Mouse (Mus musculus) CD8-positive naive resting alpha-beta T cell, adult 2 months (primary cell): ENCODE results near the gene Onecut3.
A peak's percentile ranks its signal among the peaks of the same experiment; 100 is the strongest.

Experiments
- DNase-seq, 2 experiments: peaks; one replicate each; pipeline ENCODE4 v3.0.0; 2022; ENCODE audit warnings: low read depth in 2 of 2, low spot score in 2 of 2

Onecut3 gene

DNA sequence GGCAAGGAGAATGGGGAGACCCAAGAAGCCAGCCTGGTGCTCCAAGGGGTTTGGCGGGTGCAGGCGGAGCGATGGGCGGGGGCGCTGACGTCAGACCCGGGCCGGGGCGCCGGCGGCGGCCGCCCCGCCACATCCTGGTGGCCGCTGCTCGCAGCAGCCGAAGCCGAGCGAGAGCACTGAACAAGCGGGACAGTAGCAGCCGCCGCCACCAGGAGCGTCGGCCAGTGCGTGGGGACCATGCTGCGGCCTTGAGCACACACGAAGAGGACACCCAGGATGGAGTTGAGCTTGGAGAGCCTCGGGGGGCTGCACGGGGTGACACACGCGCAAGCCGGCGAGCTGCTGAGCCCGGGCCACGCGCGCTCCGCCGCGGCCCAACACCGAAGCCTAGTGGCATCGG is at the start of gene Onecut3:
Gene Onecut3 (plus strand): TSS at position 104 of the 400 bp plus-strand sequence.
- peak; percentile 21 to 43 for DNase-seq

DNA sequence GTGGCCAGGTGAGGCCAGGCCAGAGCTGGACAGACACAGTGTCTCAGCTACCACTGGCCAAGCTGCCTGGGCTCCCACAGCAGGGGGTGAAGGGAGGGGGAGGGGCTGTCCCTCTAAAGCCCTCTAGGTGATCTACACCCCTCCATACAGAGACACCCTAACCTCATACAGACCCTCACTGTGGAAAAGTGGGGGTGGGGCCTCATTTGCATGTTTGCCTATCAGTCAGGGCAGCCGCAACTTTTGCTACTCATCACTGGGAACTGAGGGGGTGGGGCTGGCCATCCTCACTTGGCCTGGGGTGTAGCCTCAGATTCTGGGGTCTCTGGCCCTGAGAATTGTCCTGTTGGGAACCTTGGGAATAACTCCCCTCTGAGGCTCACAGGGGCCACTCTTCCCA is 49.6 kb upstream of the Onecut3 start:
- DNase-seq, result no peak

DNA sequence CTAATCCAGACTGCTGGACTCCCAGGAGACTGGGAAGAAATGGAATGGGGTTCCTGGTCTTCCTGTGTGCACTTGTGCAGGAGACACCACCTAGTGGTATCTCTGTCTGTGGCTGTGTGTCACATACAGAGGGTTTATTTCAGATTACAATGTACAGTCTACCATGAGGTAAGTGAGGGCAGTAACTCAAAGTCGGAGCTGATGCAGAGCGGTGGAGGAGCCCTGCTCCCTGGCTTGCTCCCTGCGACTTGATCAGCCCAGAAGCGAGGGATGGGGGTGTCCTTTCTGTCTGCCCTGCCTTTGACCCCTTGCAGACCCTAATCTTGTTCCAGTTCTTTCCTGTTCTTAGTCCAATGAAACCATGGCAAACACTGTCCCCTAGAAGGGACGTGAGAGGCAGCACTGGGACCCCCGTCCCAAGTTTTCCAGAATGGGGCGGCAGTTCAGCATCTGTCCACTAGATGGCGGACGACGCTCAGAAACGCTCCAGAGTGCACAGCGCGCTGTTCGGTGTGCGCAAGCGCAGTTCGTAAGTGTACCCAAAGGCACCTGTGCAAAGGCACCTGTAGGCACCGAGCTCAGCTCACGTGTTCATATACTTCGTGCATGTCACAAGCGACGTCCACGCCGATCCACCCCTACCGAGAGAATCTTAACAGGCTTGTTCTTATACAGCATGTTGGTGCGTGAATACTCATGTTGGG is 48.6 kb upstream of the Onecut3 start:
- DNase-seq, result peak; percentile 78 to 79

DNA sequence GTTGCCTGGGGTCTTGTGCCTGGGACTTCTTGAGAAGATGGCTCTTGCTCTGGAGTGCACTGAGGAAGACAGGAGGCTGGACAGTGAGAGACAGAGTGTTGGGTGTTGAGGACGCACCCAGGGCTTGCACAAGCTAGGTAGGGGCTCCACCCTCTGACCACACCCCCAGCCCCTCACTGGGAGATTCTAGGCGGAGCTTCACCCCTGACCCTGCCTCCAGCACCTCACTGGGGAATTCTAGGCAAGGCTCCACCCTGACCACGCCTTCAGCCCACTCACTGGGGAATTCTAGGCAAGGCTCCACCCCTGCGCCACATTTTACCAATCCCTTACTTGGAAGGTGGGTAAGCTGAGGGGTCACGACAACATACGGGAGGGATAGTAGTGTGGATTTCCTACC is 44.0 kb upstream of the Onecut3 start:
- DNase-seq, result no peak

DNA sequence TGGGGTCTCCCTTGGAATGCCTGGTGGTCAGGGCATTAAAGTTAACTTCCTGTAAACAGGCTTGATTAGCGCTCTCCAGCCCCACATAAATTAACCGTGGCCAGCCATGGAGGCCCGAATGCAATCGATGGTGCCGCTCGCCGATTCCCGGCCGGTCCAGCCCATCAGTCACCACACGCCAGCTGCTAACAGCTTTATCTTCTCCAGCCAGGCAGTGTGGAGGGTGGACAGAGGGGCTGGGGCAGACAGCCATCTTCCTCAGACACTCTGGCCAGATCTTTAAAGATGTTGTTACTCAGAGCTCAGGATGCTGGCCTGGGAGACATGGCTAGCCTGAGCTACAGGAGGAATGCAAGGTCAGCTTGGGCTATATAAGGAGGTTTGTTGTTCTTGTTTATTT is 41.0 kb upstream of the Onecut3 start:
- no peak for DNase-seq

DNA sequence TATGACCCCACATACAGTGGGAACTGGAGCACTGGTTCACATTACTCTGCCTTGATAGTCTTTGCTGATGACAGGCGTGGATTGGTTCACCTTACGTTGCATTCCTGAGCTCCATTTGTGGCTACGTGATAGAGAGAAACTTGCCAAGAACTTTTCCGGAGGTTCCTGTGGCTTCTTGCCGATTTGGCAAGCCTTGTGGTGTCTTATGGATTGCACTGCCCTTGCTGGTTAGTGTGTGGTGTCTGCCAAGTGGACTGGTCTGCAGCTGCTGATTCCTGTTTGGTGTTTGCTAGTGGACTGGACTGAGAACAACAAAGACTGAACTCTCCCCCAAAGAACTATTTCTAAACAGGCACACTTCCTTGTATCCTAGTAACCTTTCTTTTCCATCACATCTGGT is 39.9 kb upstream of the Onecut3 start:
- DNase-seq, result no peak

DNA sequence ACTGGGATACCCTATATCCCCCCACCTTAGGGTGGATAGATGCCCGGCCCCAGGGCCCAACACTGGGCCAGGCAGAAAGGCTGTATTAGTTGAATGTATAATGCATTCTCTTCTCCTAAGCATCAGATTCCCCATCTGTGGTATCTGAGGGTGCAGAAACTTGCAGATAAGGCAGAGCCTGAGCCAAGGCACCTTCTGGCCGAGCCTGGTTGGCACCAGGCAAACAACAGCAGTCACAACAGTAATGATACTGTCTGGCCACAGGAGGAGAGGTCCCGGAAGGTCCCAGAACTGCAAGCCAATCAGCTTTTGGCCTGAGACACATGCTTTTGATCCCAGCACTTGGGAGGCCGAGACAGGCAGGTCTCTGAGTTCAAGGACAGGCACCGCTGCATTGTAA is 38.9 kb upstream of the Onecut3 start:
- DNase-seq, result no peak

DNA sequence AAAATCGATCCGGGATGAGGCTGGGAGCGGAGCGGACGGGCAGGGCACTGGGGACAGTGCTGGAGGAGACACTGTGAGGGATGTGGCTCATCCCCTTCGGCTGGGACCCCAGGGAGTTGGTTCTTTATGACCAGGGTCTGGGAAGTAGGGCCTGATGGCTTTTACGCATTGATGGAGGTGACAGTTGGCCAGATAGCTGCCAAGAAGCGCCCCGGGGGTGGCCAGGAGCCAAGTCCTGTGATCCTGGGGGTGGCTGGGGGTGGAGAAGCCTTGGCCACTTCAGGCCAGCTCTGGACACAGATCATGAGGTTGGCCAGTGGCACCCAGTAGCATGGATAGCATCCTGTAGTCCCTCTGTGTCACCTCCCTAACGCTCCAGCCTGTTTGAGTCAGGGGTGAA is 35.4 kb upstream of the Onecut3 start:
- DNase-seq, result no peak

DNA sequence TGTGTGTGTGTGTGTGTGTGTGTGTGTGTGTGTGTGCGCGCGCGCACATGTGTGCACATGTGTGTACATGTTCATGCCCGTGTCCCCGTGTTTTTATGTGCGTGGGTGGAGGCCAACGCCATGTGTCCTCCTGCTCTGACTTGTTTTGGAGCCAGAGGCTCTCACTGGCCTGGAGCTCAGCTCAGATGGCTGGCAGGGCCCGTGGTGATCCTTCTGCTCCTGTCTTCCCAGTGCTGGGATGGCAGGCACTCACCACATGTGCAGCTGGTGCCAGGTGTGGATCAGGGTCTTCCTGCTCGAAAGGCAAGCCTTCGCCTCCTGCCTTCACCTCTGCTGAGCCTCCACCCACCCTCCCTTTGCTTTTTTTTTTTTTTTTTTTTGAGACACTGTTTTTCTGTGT is 35.0 kb upstream of the Onecut3 start:
- no peak for DNase-seq

DNA sequence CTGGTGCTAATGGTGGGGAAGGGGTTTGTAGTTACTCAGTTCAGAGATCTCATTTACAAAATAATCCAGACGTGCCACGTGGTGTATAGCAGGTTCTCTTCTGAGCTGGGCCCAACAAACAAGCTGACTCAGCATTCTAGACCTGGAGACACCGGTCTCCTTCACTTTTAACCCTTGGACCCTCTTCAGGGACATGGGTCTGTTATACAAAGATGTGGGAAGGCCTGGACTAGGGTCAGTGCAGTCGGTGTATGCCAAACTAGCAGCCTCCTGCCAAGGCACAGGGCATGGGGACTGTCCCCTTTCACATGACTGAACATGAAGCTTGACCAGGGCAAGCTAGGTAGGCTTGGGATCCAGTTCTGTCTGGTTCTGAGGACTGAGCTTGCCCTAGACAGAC is 34.3 kb upstream of the Onecut3 start:
- DNase-seq, result no peak

DNA sequence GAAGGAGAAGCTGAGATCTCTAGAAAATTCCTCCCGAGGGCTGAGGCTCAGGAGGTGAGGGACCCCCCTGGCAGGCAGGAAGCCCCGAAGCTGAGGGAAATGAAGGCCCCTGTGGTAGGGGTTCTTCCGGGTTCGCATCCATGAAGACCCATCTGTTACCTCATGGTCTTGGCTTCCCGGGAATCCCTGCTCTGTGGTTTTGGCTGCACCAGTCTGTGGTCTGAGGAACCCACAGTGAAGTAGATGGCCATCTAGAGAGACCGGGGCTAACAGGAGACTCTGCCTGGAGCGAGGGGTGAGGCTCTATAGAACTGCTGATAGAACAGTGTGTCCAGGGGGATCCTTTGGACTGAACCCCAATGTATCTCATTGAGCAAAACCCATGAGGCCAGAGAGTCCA is 33.3 kb upstream of the Onecut3 start:
- no peak for DNase-seq

DNA sequence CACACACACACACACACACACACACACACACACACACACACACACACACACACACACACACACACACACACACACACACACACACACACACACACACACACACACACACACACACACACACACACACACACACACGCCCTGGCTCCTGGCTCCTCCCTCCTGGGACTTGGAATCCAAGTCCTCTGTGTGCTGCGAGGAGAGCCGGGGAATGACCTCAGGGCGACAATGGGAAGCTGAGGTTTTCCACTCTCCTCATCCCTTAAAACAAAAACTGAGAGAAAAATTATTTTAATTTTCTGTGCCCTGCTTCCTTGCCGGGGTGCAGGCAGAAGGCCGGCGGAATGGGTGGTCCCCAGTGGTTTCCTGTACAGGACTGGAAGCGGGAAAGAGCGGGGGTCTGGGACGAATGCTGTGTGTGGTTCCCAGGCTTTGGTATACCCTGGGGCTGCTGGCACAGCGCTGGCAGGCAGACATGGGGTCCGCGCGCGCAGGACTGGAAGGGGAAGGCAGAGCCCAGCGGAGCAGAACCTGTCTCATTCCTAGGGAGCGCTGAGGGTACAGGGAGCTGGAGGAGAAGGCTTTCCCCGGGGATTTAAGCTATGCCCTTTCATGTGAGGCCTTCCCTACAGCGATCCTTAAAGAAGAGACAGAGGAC is 30.1 kb upstream of the Onecut3 start:
- DNase-seq, result no peak

DNA sequence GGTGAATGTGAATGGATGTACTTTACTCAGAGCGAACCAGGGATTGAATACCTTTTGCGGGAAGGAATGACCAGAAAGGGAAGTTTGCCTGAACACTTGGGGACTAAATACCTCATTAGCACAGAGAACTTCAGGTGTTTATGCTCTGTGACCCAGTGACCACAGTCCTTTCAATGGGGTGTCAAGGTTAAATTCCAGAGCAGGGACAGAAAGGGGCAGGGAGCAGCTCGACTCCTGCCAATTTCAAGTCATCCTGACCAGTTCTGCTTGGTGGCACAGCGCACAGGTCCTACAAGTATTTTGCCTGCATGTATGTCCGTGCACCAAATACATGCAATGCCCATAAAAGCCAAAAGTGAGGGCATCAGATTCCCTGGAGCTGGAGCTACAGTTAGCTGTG is 29.6 kb upstream of the Onecut3 start:
- no peak for DNase-seq

DNA sequence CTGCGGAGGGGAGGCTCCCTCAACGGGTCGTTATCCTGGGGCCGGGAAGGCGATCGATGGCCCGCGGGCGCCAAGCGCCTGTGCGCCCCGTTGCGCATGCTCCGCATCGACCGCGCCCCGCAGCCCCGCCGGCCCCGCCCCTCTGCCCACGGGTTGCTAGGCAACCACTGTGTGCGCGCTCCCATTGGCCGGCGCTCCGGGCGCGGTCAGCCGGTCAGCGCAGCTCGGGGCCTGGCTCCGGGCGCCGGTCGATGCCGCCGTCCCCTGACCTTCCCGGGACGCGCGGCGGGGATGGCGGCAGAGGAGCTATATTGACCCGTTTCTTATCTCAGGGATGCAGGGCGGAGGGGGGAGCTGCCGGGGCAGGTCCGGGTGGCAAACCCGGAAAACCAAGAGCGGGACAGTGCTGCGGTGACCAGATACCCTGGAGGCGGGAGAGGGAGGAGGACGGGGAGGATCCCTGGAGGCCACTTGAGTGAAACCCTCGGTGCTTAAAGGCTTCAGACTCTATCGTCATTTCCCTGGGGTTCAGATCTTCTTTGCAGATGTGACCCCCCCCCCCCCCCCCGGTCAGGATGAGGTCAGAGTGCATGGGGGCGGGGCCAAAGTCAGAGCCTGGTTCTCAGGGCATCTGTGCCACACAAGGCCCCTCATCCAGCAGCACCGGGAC is 19.2 kb upstream of the Onecut3 start:
- DNase-seq, result peak; percentile 60 to 76

DNA sequence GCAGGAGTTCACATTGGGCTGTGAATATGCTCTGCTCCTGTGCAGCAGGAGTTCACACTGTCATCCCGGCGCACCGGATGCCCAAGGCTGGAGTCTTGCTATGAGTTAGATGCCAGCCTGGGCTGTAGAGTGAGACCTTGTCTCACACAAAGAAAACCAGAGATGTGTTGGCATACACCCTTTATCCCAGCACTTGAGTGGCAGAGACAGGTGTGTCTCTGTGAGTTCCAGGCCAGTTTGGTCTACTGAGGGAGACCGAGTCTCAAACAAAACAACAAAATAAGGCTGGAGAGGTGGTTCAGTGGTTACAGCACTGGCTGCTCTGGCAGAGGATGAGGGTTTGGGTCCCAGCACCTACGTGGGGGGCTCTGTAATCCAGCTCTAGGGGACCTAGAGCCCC is 16.1 kb upstream of the Onecut3 start:
- DNase-seq, result no peak

DNA sequence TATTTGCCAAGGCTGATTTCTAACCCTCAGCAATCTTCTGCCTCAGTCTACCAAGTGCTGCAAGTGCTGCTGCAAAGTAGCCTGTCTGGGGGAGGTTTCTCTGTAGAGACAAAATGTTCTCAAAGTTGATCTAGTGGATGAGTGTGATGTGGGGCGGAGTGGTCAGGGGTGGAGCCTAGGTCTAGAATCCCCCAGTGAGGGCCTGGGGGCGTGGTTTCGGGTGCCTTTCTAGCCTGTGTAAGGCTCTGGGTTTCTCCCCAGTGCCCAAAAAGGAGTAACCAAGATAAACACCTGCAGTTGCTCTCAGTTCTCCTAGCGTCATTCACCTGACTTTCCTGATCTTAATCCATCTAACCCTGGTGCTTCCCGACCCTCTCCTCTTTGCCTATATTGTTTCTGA is 13.6 kb upstream of the Onecut3 start:
- no peak for DNase-seq

DNA sequence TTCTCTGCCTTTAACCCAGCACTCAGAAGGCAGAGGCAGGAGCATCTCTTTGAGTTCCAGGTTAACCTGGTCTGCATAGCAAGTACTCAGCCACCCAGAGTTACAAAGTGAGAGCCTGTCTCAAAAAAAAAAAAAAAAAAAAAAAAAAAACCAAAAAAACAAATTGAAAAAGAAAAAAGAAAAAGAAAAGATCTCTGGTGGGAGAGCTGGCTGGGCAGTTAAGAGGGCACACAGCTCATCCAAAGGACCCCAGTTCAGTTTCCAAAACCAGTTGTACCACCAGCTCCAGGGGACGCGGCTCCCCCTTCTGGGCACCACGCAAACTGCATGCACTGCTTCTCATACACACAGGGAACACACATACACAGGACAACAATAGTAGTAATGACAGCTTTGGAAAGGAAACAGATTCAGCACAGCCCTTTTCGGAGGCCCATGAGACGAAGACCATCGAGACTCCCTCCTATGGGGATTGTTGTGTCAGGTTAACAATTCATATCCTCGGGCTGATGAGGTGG is 7.7 kb upstream of the Onecut3 start:
- no peak for DNase-seq

DNA sequence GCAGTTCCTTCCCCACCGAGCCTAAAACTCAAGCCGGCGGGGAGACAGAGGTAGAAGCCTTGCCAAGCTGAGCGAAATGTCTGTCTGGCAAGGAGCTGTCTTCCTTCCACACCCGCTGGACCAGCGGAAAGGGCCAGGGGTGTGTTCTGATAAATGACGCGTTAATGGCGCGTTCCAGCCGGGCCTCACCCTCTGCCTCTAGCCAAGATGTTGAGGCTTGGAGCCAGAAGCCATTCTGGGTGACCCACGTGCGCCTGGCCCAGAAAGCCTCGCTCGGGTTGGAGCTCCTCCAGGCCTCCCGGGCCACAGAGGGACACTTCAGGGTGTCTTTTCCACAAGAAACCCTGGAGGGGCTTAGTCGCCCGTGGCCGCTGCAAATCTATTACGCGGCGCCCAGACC is 4.6 kb upstream of the Onecut3 start:
- no peak for DNase-seq

DNA sequence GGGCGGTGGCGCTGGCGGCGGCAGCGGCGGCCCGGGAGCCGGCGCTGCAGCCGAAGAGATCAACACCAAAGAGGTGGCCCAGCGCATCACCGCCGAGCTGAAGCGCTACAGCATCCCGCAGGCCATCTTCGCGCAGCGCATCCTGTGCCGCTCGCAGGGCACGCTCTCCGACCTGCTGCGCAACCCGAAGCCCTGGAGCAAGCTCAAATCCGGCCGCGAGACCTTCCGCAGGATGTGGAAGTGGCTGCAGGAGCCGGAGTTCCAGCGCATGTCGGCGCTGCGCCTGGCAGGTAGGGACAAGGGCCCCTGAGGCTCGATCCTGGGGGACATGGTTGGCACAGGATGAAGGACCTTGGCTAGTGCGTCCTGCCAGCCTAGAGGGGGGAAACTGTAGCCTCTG is 1.3 kb downstream of the Onecut3 start:
- no peak for DNase-seq

DNA sequence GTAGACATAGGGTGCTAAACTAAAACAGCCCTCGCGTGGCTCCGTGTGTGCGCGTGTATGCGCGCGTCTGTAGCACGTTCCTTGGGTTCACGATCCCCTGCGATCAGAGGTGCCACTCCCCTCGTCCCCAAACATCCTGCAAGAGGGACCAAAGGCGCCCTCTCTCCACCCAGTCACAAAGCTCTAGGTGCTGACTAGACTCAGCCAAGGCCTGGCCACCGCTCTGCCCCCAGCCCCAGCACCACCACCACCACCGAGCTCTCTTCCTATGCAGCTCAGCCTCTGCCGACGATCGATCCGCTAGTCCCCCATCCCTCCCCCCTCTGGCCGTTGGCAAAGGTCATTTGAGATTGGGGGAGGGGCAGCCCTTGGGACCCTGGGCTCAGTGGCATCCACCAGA is 1.8 kb downstream of the Onecut3 start:
- no peak for DNase-seq

DNA sequence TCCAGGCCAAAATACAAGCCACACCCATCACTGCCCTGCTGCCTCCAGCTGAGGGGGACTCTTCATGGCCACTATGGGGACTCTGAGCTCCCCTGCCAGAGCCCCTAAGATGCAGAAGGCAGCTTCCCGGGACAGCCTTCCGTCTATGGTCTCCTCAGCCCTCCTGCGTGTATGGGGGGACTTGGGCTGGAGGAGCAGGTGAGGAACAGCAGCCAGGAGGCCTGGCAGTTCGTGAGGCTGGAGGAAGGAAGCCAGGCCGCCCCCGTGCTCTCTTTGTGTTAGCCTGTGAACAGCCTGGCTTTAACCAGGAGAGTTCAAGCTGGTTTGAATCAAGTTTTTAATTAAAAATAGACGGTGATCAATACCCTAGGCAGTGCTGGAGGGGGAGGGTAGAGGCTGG is 7.7 kb downstream of the Onecut3 start:
- DNase-seq, result no peak

DNA sequence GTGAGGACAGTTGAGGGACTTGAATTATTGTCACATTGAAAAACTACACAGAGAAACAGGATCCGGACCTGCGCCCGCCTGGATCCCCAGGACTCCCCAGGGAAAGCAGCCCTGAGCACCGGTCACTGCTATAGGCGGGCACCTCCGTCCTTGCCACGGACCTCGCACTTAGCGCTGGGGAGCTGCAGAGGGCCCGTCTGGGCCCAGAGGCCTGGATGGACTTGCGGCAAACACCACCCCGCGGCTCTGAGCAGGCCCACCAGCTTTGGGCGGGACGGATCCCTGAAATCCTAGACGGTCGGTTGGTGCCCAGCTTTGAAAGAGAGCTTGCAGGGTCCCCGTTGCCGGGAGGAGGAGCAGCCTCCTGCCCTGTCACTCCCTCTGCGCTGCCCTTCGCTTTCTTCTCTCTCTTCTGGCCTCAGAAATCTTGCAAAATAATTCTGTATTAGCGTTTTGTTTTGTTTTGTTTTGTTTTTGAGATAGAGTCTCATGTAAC is 8.2 kb downstream of the Onecut3 start:
- DNase-seq, result no peak
